8 mouse cellular contexts compared by ENCODE assay signal in the genomic region with DNA sequence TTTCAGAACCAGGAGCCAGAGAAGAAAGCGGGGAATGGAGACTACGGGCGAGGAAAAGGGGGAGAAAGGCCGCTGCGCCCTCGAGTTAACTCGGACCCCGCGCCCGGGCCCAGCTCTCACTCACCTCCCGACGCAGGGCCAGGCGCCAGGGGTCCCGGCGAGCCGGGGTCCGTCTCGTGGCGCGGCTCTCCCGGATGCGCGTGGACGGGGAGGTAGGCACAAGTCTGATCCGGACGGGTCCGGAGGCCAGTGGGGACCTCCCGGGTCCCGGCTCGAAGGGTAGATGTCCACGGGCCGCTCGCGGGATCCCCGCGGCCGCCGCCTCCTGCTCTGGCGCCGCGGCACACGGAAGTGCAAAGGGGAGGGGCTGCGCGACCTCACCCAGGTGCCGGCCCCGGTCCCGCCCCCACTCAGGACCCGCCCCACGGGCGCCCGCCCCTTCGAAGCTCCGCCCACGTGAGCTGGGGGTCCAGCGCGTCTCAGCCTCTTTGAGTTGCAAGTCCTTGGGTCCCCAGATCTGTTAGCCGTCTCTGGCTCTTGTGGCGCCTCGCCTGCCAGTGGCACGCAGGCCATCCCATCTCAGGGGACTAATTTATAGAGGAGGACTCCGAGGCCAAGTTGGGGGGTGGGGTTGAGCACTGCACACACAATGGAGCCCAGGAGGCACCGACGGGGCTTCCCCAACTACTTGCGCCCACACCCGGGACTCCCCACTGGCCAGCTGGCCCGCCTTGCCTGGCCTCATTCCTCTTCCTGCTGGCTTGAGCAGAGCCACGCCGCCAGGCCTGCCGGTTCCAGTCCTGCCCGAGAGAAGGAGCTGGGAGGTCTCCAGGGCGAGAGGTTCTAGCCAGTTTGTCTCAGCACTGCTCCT. TPM values are rescaled to one million over a fixed set of nuclear protein-coding genes. Genes with fewer than 3 reads are reported as not detected.
DNase-seq lines count a peak whose midpoint lies in the region; ATAC-seq lines count a peak whose summit lies in the region.

A gene (minus strand): TSS at position 355 of the 871 bp plus-strand sequence.

- H3K27me3 ChIP-seq in intestine, embryonic 14.5 days (replicated peaks; ENCODE audit: control insufficient read depth, insufficient read depth, low read length): no peaks in the 10 kb centered on the region
- H3K27me3 ChIP-seq in midbrain, embryonic 11.5 days (ENCODE audit: control insufficient read depth, insufficient read depth, low read length): peaks cover 9% of the 10 kb centered on the region

- under 1% methylated on average over 62 of the region's 71 CpGs for WGBS in intestine, embryonic 14.5 days
- under 1% methylated on average over 69 of the region's 71 CpGs for WGBS in midbrain, embryonic 11.5 days

- peak; percentile 62 for DNase-seq in layer of hippocampus, adult 11-12 months (ENCODE audit: low spot score)
- DNase-seq in layer of hippocampus, adult 9-10 months (ENCODE audit: low spot score): no peak
- DNase-seq in embryo, embryonic 10.5 days (ENCODE audit: low spot score): peak; percentile 82
- peak; percentile 74 to 78 for DNase-seq in gastrocnemius, postnatal 36 days
- DNase-seq in intestine, embryonic 14.5 days (ENCODE audit: low spot score): peak; percentile 96
- peak; percentile 59 for DNase-seq in left cerebral cortex, postnatal 4 days
- DNase-seq in midbrain, embryonic 11.5 days (ENCODE audit: low spot score, missing footprints): peak; percentile 95
- DNase-seq in spleen, adult 18-20 months: peak; percentile 88 to 92

- no peaks in the 10 kb centered on the region for H3K36me3 ChIP-seq in intestine, embryonic 14.5 days (ENCODE audit: control insufficient read depth, insufficient read depth, low read length)
- H3K36me3 ChIP-seq in midbrain, embryonic 11.5 days (ENCODE audit: control insufficient read depth, insufficient read depth, low read length): no peaks in the 10 kb centered on the region

- H3K4me3 ChIP-seq in intestine, embryonic 14.5 days (ENCODE audit: low read depth, low read length): peak within 1 kb of the TSS; percentile 75
- peak within 1 kb of the TSS; percentile 41 for H3K4me3 ChIP-seq in midbrain, embryonic 11.5 days (ENCODE audit: low read depth, low read length)

- ATAC-seq in intestine, embryonic 14.5 days (replicated peaks; ENCODE audit: low FRiP score, low TSS enrichment, low read depth): peak; percentile 78
- peak; percentile 58 for ATAC-seq in midbrain, embryonic 11.5 days (ENCODE audit: low FRiP score)

- peak within 1 kb of the TSS; percentile 57 for H3K27ac ChIP-seq in intestine, embryonic 14.5 days (ENCODE audit: low read depth)
- H3K27ac ChIP-seq in midbrain, embryonic 11.5 days (ENCODE audit: low read depth, low read length): no peak within 1 kb of the TSS

- H3K4me1 ChIP-seq in intestine, embryonic 14.5 days (replicated peaks; ENCODE audit: control insufficient read depth, insufficient read depth, low read length): peaks cover 16% of the 10 kb centered on the region; the same call in 1 of the 2 replicates
- H3K4me1 ChIP-seq in midbrain, embryonic 11.5 days (ENCODE audit: control insufficient read depth, insufficient read depth, low read length): peaks cover 18% of the 10 kb centered on the region

- no peaks in the 10 kb centered on the region for H3K9me3 ChIP-seq in intestine, embryonic 14.5 days (ENCODE audit: control insufficient read depth, low read length)
- no peaks in the 10 kb centered on the region for H3K9me3 ChIP-seq in midbrain, embryonic 11.5 days (ENCODE audit: control insufficient read depth, low read length)

- peak within 1 kb of the TSS; percentile 76 for H3K9ac ChIP-seq in intestine, embryonic 14.5 days (ENCODE audit: low read length)
- H3K9ac ChIP-seq in midbrain, embryonic 11.5 days (ENCODE audit: low read length): peak within 1 kb of the TSS; percentile 58

- intact Hi-C loops in gastrocnemius, postnatal 36 days (cut with DNase I): no loop called here
- intact Hi-C loops in left cerebral cortex, postnatal 4 days (cut with DNase I): no loop called here

- peak within 1 kb of the TSS; percentile 66 for H3K4me2 ChIP-seq in intestine, embryonic 14.5 days (ENCODE audit: low read length)
- H3K4me2 ChIP-seq in midbrain, embryonic 11.5 days: peak within 1 kb of the TSS; percentile 56

RNA-seq across cellular contexts. Expression of the gene that starts here (rescaled TPM):
- total RNA-seq in gastrocnemius, postnatal 36 days (2021): 10 to 100 TPM in 1 of 2 experiments, 1 to 10 TPM in 1; 6.6 to 11.7 TPM
- polyA plus RNA-seq in intestine, embryonic 14.5 days (2014; fragmentation: Nextera tagmentation; extraction: Ambion mirVana): 43.2 and 46.5 TPM in 2 replicates
- 10 to 100 TPM; 39.5 to 41.4 TPM for total RNA-seq in left cerebral cortex, postnatal 4 days (2021)
- polyA plus RNA-seq in midbrain, embryonic 11.5 days (2014; fragmentation: Nextera tagmentation; extraction: Ambion mirVana): 17.6 and 20.1 TPM in 2 replicates
